Mouse (Mus musculus): ENCODE data around the gene Stat2. TPM values are rescaled to one million over a fixed set of nuclear protein-coding genes. Genes with fewer than 3 reads are reported as not detected.
A peak's percentile ranks its signal among the peaks of the same experiment; 100 is the strongest.
"Not testable (repeated sequence)": the region's sequence is repeated elsewhere in the genome, so short reads cannot be mapped to it uniquely, and the experiment has no call there.

Stat2 gene
- polyA plus RNA-seq, 1 experiment from 2014 or later: 14.0 TPM

DNA sequence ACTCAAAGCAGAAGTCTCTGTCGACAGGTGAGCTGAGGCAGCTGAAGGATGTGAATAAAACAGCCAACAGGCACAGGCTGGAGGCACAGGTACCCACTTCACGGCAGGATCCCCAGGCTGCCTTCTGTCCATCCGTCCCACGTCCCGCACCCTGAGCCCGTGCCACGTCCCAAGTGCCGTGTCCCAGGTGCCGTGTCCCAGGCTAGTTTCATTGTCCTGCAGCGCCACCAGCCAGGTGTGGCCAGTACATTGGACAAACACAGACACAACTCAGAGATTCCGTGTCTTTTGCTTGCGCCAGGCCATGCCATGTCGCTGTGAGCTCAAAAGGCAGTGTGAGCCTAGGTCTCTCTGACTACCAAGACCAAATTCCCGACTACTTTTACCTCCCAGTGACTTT, 11.3 kb downstream of the Stat2 start:
- H3K9me3 ChIP-seq: no peaks in the 10 kb centered on the region
- WGBS: 89% methylated on average over 14 of the region's 14 CpGs

DNA sequence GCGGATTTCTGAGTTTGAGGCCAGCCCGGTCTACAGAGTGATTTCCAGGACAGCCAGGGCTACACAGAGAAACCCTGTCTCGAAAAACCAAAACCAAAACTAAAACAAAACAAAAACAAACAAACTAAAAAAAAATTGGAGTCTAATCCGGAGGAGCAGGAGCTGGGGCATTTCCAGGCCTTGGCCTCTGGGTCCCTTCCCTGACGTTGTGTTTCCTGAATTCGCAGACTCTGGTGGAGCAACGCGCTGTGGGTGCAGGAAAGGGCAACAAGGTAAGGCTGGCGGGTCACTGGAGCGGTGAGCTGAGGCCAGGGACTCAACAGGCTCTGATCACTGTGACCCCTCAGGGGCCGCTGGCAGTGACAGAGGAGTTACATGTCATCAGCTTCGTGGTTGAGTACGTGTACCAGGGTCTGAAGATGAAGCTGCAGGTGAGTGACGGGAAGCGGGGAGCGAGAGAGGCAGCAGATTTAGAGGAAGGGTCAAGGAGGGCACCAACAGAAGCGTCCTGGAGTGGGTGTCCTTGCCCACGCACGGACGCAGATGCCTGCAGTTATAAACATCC, 12.6 kb downstream of the Stat2 start:
- Histone ChIP-seq H3K27me3 (no peaks in the 10 kb centered on the region), H3K4me1 (no peaks in the 10 kb centered on the region), H3K9me3 (no peaks in the 10 kb centered on the region), H3K36me3 (peaks cover 50% of the 10 kb centered on the region), H3K9ac (no peak overlapping the region), H3K27ac (no peak overlapping the region), H3K4me2 (no peak overlapping the region), H3K4me3 (no peak overlapping the region)
- 80% methylated on average over 20 of the region's 20 CpGs for WGBS
- ATAC-seq (ENCODE audit: borderline replicate concordance, extremely low read depth, low FRiP score, low TSS enrichment): no peak

More for the DNA sequence above, 11.3 kb downstream of the Stat2 start:
- H3K36me3 ChIP-seq: peaks cover 49% of the 10 kb centered on the region
- no peaks in the 10 kb centered on the region for H3K4me1 ChIP-seq
- no peak for ATAC-seq (ENCODE audit: borderline replicate concordance, extremely low read depth, low FRiP score, low TSS enrichment)
- no peak overlapping the region for H3K9ac ChIP-seq
- no peak overlapping the region for H3K4me3 ChIP-seq
- no peaks in the 10 kb centered on the region for H3K27me3 ChIP-seq
- H3K4me2 ChIP-seq: no peak overlapping the region
- no peak overlapping the region for H3K27ac ChIP-seq

DNA sequence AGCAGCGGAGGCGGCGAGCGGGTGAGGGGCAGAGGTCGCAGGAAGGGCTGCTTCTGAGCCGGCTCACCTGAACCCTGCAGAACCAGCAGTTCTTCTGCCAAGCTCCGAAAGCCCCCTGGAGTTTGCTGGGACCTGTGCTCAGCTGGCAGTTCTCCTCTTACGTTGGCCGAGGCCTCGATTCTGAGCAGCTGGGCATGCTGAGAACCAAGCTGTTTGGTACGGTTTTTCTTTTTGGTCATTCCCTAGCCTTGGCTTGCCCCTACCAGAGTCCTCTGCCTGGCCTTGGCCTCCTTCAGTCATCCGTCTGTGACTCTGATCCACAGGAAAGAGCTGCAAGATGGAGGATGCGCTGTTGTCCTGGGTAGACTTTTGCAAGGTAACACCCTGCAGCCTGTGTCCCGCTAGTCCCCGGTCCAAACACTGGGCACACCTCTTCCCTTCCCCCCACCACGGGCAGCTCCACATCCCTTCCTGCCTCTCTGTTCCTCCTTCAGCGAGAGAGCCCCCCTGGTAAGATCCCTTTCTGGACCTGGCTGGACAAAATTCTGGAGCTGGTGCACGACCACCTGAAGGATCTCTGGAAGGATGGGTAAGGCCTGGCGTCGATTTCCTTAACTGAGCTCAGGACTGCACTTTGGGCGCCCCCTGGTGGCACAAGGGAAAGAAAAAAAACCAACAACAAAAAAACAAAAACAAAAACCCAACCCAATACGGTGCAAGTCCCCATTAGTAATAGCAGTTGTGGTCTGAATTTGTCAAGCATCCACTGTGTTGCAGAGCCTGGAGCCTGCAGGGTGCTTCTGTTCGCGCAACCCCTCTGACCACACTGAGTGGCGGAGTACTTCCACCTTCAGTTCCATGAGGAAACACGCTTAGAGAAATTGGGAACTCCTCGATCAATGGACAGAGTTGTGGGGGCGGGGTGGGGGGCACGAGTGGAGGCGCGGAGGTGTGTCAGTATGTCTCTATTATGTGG, 13.5 kb downstream of the Stat2 start:
- Histone ChIP-seq H3K4me1 (no peaks in the 10 kb centered on the region), H3K27me3 (no peaks in the 10 kb centered on the region), H3K9me3 (no peaks in the 10 kb centered on the region), H3K9ac (no peak overlapping the region), H3K27ac (no peak overlapping the region), H3K36me3 (peaks cover 52% of the 10 kb centered on the region), H3K4me2 (no peak overlapping the region), H3K4me3 (no peak overlapping the region)
- no peak; the same call in 1 of the 2 replicates for ATAC-seq (ENCODE audit: borderline replicate concordance, extremely low read depth, low FRiP score, low TSS enrichment)
- WGBS: 65% methylated on average over 31 of the region's 31 CpGs

DNA sequence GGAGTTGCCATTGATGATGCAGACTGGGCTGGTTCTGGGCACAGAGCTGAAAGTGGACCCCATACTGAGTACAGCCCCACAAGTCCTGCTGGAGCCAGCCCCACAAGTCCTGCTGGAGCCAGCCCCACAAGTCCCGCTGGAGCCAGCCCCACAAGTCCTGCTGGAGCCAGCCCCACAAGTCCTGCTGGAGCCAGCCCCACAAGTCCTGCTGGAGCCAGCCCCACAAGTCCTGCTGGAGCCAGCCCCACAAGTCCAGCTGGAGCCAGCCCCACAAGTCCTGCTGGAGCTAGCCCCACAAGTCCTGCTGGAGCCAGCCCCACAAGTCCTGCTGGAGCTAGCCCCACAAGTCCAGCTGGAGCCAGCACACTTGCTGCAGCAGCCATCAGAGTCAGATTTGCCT, 20.2 kb downstream of the Stat2 start:
- ATAC-seq (ENCODE audit: borderline replicate concordance, extremely low read depth, low FRiP score, low TSS enrichment); H3K27ac ChIP-seq; H3K27me3 ChIP-seq; H3K4me1 ChIP-seq; H3K4me2 ChIP-seq; H3K4me3 ChIP-seq; H3K9me3 ChIP-seq; H3K9ac ChIP-seq: not testable (repeated sequence)
- peaks cover 22% of the 10 kb centered on the region for H3K36me3 ChIP-seq
- 75% methylated on average over 1 of the region's 1 CpGs for WGBS

DNA sequence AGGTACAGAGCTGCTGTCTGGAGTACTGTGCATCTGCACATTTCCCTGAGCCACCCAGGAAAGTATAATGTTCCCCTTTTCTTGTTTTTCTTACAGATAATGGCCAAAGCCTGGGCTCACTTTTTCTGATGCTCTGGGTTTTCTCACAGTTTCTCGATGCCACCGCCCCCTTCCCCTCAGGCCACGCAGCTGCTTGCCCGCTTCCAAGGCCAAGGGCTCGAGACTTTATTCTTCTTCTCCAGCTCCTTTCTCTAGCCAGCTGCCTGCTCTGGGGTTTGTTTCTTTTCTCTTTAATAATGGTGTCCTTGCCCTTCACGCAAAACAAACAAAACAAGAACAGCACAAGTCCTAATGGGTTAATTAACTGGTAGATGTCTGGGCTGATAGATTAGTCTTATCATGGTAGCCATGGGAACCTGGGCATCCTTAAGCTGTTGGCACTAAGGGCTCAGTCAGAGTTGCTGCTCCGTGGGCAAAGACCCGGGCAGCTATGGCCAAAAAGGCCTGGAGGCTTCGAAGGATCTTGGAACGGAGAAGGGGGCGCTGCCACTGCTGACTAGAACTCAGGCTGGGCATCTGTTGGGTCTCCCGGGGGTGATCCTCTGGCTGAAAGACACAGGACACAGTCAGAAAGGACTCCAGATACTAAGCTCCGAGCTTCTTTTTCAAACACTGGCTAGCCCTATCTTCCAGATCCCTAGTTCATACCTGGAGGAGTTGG, 26.2 kb downstream of the Stat2 start:
- Histone ChIP-seq H3K27ac (no peak overlapping the region), H3K4me2 (no peak overlapping the region)

DNA sequence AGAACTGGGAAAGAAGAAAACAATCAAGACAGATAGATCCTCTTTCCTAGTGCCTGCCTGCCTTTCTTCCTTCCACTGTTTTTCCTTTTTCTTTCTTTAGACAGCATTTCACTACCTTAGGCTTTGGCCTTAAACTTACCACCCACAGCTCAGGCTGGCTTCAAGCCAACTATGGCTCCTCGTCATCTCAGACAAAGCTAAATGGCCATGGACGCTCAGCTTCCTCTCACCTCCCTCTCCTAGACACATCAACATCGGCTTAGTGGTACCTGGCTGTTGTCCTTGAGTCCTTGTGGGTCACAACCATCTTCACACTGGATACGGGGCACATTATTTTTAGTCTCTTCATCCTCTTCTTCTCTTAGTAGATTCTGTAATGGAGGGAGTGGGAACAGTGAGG, 26.9 kb downstream of the Stat2 start:
- Histone ChIP-seq H3K4me2 (no peak overlapping the region), H3K36me3 (peaks cover 1% of the 10 kb centered on the region; the same call in 1 of the 2 replicates), H3K4me3 (no peak overlapping the region), H3K9ac (no peak overlapping the region), H3K27me3 (no peaks in the 10 kb centered on the region), H3K9me3 (no peaks in the 10 kb centered on the region), H3K27ac (0 out of 2 replicates have a peak overlapping the region, but pooled peaks have one; percentile 9), H3K4me1 (peaks cover 13% of the 10 kb centered on the region)
- peak; percentile 15; the same call in 1 of the 2 replicates for ATAC-seq (ENCODE audit: borderline replicate concordance, extremely low read depth, low FRiP score, low TSS enrichment)
- WGBS: 51% methylated on average over 4 of the region's 4 CpGs

More for the DNA sequence above, 26.2 kb downstream of the Stat2 start:
- H3K4me3 ChIP-seq: no peak overlapping the region
- no peaks in the 10 kb centered on the region for H3K27me3 ChIP-seq
- peaks cover 10% of the 10 kb centered on the region for H3K4me1 ChIP-seq
- 68% methylated on average over 13 of the region's 13 CpGs for WGBS
- no peaks in the 10 kb centered on the region for H3K9me3 ChIP-seq
- no peak overlapping the region for H3K9ac ChIP-seq
- ATAC-seq (ENCODE audit: borderline replicate concordance, extremely low read depth, low FRiP score, low TSS enrichment): no peak
- H3K36me3 ChIP-seq: peaks cover 3% of the 10 kb centered on the region; the same call in 1 of the 2 replicates

DNA sequence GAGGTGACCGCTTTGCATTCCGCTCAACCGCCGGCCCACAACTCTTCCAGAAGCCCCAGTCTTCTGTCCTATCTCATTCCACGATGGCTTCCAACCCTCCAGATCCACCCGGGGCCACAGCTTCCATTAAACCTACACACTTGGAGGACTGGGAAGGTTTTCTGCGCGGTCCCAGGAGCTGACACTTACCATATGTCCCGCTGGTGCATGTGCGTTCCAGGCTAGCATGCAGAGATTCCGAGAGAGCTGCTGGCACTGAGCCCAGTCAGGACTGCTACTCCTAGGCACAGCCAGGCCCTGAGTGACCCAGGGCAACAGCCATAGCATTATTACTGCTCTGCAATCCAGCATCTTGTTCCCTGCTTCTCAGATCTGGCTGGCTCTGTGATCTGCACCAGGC, 27.3 kb downstream of the Stat2 start:
- no peaks in the 10 kb centered on the region for H3K9me3 ChIP-seq
- no peak overlapping the region for H3K4me3 ChIP-seq
- no peak overlapping the region for H3K4me2 ChIP-seq
- no peaks in the 10 kb centered on the region for H3K27me3 ChIP-seq
- peaks cover 17% of the 10 kb centered on the region for H3K4me1 ChIP-seq
- H3K9ac ChIP-seq: no peak overlapping the region
- H3K27ac ChIP-seq: 0 out of 2 replicates have a peak overlapping the region, but pooled peaks have one; percentile 9
- WGBS: 55% methylated on average over 11 of the region's 11 CpGs
- H3K36me3 ChIP-seq: no peaks in the 10 kb centered on the region
- peak; percentile 72; the same call in 1 of the 2 replicates for ATAC-seq (ENCODE audit: borderline replicate concordance, extremely low read depth, low FRiP score, low TSS enrichment)

DNA sequence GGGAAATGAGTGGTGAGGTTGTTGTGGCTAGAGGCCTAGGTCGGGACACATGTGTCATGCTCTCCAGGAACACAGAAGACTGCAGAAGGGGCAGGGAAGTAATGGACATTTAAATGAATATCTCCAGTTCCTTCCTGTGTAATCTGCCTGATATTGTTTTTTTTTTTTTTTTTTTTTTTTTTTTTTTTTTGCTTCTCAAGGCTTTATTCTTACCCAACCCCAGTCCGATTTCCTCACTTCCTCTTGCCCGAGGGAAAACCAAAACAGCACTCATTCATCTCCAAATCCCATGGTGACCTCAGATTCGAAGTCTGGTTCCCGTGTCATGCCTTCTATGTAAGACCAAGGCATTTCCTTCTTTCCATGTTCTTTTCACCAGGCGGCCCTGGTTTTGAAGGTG, 27.9 kb downstream of the Stat2 start:
- Histone ChIP-seq H3K9me3 (no peaks in the 10 kb centered on the region), H3K9ac (no peak overlapping the region), H3K36me3 (no peaks in the 10 kb centered on the region), H3K27me3 (no peaks in the 10 kb centered on the region), H3K4me2 (no peak overlapping the region), H3K4me3 (no peak overlapping the region), H3K27ac (no peak overlapping the region), H3K4me1 (peaks cover 17% of the 10 kb centered on the region)
- no peak for ATAC-seq (ENCODE audit: borderline replicate concordance, extremely low read depth, low FRiP score, low TSS enrichment)
- 60% methylated on average over 6 of the region's 6 CpGs for WGBS

DNA sequence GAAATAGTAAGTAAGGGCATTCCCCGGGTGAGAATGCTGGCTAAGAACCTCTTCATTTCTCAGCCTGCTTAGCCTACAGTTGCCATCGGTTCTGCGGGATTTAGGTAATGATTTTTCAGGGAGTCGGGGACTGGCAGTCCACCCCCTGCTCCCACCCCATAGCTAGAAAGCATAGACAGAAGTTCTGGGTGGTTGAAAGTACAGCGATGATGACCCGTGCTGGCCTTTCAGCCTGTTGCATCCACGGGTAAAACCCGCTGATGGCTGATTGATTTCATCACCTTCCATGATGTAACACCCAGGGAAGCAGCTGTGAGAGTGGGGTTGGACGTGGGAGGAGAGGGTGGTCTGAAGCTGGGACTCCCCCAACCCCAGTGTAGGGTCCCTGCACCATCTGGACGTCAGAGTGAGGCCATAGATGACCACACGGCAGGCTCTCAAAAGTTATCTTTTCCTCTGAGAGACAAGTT, 28.4 kb downstream of the Stat2 start, which contains the start of gene Il23a:
Gene Il23a (minus strand): TSS at position 51 of the 470 bp plus-strand sequence.
- no peak within 1 kb of the TSS for H3K4me3 ChIP-seq
- H3K4me1 ChIP-seq: peaks cover 17% of the 10 kb centered on the region
- 0 out of 2 replicates have a peak within 1 kb of the TSS, but pooled peaks have one; percentile 9 for H3K27ac ChIP-seq
- H3K9ac ChIP-seq: no peak within 1 kb of the TSS
- 81% methylated on average over 11 of the region's 11 CpGs for WGBS
- H3K9me3 ChIP-seq: no peaks in the 10 kb centered on the region
- ATAC-seq (ENCODE audit: borderline replicate concordance, extremely low read depth, low FRiP score, low TSS enrichment): no peak
- H3K4me2 ChIP-seq: no peak within 1 kb of the TSS
- H3K36me3 ChIP-seq: no peaks in the 10 kb centered on the region
- H3K27me3 ChIP-seq: no peaks in the 10 kb centered on the region

DNA sequence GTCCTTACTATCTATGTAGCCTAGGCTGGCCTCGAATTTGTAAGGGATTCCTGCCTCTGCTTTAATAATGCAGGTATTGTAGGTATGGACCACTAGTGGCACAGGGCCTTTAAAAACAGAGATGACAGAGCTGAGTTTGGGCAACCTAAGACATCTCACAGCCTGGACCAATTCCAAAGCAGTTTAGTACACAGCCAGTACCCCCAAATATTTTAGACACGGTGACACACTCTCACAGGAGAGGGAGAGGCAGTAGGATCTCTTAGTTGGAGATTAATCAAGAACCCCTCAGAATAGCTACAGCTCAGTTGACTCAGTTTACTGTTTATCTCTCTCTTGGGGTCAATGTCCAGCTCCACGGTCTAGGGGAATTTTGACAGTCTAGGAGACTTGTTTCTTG, 32.0 kb downstream of the Stat2 start:
- ATAC-seq (ENCODE audit: borderline replicate concordance, extremely low read depth, low FRiP score, low TSS enrichment): no peak
- Histone ChIP-seq H3K4me3 (peak overlapping the region; percentile 54), H3K36me3 (peaks cover 8% of the 10 kb centered on the region; the same call in 1 of the 2 replicates), H3K9me3 (no peaks in the 10 kb centered on the region), H3K27me3 (no peaks in the 10 kb centered on the region), H3K9ac (peak overlapping the region; percentile 79), H3K27ac (peak overlapping the region; percentile 94), H3K4me2 (peak overlapping the region; percentile 70), H3K4me1 (peaks cover 25% of the 10 kb centered on the region)
- WGBS: 30% methylated on average over 3 of the region's 3 CpGs

DNA sequence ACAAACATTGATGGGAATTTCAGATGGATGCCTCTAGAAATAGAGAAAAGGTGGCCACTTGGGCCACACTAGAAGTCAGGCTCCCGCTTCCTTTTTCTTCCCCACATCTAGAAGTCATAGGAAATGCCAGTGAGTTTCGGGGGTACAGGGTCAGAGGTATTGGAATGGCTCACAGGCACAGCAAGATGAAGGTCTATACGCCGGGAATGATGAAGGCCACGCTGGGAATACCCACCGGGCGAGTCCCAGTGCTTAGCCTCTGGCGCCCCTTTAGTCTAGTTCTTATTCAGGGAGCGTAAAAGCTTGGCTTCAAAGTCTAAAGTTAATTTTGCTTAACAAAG, 32.4 kb downstream of the Stat2 start:
- H3K4me3 ChIP-seq: peak overlapping the region; percentile 54

More for the DNA sequence above, 32.4 kb downstream of the Stat2 start:
- Histone ChIP-seq H3K4me2 (peak overlapping the region; percentile 70), H3K27me3 (no peaks in the 10 kb centered on the region), H3K9me3 (no peaks in the 10 kb centered on the region), H3K9ac (peak overlapping the region; percentile 79), H3K36me3 (peaks cover 8% of the 10 kb centered on the region; the same call in 1 of the 2 replicates), H3K27ac (peak overlapping the region; percentile 94), H3K4me1 (peaks cover 21% of the 10 kb centered on the region)
- WGBS: 0% methylated on average over 9 of the region's 9 CpGs
- peak; percentile 46 for ATAC-seq (ENCODE audit: borderline replicate concordance, extremely low read depth, low FRiP score, low TSS enrichment)

All from lung, embryonic 15.5 days (tissue).